Mouse (Mus musculus) heart, adult 9 months (tissue): ENCODE data around the gene Ifit3b.
"Not testable (repeated sequence)": the region's sequence is repeated elsewhere in the genome, so short reads cannot be mapped to it uniquely, and the experiment has no call there.

Experiments used
- DNase-seq, 2 experiments: peaks; one replicate each; pipeline ENCODE4 v3.0.0; 2022; ENCODE audit warnings: low spot score in 2 of 2

The Ifit3b gene

DNA sequence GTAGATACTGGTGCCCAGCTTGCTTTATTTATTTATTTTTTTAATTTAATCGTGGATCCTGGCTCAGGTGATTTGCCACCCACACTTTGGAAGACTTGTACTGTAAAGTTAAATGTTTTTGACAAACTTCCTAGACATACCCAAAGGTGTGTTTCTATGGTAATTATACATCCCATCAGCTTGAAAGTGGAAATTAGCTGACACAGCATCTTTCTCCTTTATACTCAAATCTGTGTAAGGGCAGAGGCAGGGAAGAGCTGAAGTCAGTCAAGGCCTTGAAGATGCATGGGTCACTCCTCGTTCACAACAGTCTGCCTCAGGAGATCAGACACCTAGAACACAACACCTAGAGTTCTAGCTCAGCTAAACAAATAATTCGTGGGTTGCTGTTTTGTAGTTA is 2.3 kb downstream of the Ifit3b start:
- not testable (repeated sequence) for DNase-seq

DNA sequence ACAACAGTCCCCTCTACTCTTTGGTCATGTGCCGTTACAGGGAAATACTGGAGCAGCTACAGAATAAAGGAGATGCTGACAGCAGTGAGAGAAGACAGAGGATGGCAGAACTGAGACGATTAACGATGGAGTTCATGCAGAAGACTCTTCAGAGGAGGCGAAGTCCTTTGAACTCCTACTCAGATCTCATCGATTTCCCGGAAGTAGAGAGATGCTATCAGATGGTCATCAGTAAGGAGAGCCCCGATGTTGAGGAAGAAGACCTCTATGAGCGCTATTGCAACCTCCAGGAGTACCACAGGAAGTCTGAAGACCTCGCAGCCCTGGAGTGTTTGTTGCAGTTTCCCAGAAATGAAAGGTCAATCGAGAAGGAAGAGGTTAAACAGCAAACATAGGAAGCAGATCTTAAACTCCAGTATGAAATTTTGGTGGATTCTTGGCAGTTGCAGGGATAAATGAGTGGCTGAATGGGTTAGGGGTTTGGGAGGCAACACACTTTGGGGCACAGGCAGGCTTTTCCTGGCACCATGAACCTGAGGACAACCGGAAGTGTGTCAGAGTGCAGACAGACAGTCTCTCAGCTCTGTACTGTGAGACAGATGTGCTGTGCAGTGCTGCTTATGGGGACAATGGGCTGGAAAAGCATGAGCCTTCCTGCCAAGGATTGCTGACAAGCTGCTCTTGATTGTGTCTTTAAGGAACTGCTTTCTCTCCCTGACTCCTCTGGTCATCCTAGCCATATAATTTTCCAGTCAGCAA is 4.7 kb downstream of the Ifit3b start:
- not testable (repeated sequence) for DNase-seq

DNA sequence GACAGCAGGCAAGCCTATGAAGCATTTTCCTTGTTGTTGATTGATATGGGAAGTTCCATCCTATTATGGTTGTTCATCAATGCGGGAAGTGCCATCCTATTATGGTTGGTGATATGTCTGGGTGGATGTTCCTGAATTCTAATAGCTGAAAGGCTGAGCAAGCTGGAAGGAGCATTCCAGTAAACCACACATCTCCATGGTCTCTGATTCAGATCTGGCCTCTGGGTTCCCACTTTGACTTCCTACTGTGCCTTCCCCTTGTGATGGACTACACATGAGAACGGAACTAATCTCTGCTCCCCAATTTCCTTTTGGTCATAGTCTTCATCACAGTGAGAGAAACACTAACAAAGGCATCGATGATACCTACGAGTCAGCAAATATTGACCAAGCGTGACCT is 13.1 kb downstream of the Ifit3b start:
- no peak for DNase-seq

DNA sequence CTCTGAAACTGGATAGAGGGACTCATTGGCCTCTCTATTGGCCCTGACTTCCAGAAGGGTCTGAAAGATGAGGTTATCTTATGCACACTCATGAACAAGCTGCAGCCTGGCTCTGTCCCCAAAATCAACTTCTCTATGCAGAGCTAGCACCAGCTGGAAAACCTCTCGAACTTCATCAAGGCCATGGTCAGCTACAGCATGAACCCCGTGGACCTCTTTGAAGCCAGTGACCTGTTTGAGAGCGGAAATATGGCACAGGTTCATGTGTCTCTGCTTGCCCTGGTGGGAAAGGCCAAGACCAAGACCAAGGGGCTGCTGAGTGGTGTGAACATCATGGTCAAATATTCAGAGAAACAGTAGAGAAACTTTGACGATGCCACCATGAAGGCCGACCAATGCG is 16.0 kb downstream of the Ifit3b start:
- DNase-seq: no peak

DNA sequence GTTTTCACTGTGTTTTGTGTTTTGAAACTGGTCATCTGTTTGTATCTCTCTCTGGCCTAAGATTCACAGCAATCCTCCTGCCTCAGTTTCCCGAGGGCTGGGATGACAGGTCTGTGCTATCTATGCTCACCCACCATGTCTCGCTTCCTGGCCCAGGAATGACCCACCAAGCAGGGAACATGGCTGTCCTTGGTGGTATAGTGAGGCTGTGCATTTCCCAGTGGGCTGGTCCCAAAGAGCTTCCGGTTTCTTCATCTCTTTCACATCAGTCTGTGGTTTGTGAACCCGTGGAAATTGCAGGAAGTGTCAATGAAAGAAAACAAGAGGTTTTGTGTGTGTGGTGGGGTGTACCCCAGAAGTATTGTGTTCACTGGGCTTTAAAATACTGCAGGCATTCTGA is 16.9 kb downstream of the Ifit3b start:
- no peak for DNase-seq

DNA sequence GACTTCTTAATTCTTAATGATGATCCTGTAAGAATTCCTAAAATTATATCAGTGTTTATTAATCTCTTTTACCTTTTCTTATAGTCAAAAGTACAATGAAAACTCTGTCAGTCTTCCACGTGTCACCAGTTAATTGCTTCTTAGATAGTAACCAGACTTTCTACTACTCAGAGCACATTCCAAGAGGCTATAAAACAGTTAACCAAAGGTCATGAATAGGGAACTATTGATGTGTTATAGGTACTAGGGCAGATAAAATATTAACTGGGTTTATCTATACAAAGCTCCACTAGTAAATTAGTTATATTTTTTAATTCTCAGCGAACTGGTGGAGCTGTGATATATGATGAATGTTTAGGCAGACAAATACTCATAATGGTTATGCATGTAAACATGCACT is 19.7 kb downstream of the Ifit3b start:
- no peak for DNase-seq

DNA sequence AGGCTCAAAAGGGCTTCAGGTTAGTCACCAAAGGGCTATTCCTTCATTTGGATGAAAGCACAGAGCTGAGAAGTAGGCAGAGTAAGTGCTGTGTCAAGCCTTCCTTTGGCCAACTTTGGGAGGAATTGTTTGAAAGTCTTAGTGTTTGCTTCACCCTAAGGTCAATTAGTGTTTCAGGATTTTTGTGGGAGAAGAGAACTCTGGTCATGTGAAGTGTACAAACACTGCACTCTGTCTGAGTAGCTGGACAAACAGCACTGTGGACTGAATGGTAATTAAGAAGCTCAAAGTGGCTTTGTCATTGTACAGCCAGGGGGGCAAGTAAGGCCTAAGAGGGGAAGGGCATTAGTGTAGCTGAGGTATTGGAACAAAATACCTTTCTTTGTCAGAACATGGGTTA is 23.7 kb downstream of the Ifit3b start:
- DNase-seq: no peak

DNA sequence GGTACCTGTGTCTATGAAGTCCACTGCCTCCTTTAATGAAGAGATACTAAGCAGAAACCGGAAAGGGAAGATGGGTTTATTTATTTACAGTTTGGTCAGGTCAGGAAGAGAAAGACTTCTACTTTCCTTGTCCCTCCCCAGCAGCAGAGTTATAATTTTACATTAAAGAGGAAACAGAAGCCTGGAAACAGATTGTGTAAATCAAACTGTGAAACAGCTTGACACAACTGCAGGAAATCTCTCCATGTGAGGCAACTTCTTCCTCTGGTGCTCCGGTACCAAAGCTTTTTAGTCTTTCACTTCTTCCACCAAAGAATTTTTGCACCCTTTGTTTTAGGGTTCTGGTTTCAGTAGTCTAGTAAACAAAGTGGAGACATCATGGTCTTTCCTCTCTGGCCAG is 25.7 kb downstream of the Ifit3b start:
- DNase-seq: no peak

DNA sequence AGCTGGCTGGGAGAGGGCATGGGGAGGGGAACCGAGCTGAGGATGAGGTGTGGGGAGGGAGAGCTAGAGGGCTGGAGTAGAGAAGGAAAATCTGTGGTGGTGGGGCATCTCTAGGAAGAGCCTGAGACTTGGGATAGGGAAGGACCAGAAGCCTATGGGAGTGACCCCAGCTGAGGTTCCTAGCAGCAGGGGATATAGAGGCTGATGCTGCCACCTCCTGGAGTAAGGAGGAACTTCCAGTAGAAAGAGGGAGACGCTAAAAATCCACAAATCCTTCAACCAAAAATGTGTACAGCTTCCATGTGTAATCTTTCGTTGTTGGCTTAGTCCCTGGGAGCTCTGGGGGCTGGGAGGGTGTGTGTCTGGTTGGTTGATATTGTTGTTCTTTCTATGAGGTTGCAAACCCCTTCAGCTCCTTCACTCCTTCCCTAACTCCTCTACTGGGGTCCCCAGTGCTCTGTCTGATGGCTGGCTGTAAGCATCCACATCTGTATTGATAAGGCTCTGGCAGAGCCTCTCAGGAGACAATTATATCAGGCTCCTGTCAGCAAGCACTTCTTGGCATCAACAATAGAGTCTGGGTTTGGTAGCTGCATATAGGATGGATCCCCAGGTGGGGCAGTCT is 29.3 kb downstream of the Ifit3b start:
- DNase-seq: peak; percentile 59 to 62

DNA sequence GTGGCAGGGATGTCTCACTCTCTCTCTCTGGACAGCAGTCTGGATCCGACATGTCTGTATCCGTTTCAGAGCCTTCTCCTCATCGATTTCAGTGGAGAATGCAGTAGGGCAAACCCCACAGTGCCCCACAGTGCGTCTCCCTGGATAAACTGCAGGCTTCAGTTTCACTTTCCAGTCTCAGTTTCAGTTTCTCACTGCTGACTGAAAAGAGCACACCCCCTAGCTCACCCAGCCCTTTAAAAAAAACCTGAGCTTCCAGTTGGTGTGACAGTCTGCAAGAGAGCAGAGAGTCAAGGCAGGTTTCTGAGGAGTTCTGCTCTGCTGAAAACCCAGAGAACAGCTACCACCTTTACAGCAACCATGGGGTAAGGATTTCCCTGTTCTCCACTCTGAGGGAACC is 32.9 kb downstream of the Ifit3b start, which contains the start of the genes Ifit1bl2 and Ifit1:
Gene Ifit1bl2, minus strand, starts transcription at position 121 of the 400 bp plus-strand sequence.
Gene Ifit1, plus strand, starts transcription at position 249 of the 400 bp plus-strand sequence.
- DNase-seq: peak; percentile 50 to 61

DNA sequence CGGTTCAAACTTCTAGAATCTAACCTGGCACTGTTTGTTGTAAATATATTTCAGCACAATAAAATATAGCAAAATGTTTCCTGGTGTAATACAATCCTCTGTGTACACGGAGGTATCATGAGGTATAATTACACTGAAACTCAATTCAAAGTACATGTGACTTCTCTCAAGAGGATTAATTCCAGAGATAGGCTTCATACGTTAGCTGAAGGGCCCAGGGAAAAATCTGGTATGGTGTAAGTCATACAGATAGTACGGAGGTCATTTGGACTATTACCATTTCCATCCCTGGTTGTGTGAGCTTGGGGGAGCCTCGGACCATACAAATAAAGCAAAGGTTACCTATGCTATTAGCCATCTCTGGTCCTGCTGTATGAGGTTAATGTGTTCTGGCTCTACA is 34.8 kb downstream of the Ifit3b start:
- no peak for DNase-seq

DNA sequence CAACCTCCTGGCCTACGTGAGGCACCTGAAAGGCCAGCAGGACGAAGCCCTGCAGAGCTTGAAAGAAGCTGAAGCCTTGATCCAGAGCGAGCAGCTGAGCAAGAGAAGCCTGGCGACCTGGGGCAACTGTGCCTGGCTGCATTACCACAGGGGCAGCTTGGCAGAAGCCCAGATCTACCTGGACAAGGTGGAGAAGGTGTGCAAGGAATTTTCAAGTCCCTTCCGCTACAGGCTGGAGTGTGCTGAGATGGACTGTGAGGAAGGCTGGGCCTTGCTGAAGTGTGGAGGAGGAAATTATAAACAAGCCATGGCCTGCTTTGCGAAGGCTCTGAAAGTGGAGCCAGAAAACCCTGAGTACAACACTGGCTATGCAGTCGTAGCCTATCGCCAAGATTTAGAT is 39.9 kb downstream of the Ifit3b start:
- not testable (repeated sequence) for DNase-seq

DNA sequence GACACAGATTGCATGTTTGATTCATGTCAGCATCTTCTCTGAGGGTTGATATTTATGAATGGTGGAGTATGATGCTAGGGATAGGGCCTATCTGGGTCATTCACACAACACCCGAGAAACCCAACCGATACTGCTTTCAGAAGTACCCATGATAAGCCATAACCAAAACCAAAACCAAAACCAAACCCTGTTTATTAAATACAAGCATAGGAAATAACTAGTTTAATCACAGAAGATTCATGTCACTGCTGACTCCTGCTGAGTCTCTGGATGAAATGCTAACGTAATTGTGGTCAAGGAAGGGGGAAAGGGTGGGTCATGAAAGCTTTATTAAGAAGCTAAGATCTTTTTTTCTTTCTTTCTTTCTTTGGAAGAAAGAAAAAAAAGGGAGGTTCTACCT is 42.5 kb downstream of the Ifit3b start:
- DNase-seq: no peak

DNA sequence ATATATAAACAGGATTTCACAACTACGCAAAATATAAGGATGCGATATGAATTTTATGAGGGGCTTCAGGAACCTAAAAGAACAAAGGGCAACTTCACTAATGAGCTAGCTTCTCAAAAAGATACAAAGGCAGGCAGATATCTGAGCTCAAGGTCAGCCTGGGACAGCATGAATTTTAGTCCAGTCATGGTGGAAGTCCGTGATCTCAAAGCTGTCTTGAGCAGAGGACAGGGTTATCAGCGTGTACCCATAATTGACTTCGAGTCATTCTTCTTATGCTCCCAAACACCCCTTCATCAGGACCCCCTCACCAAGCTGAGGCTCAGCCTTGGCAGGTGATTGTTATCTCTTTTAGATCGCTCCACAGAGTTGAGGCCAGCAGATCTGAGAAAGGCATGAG is 43.2 kb downstream of the Ifit3b start:
- no peak for DNase-seq

DNA sequence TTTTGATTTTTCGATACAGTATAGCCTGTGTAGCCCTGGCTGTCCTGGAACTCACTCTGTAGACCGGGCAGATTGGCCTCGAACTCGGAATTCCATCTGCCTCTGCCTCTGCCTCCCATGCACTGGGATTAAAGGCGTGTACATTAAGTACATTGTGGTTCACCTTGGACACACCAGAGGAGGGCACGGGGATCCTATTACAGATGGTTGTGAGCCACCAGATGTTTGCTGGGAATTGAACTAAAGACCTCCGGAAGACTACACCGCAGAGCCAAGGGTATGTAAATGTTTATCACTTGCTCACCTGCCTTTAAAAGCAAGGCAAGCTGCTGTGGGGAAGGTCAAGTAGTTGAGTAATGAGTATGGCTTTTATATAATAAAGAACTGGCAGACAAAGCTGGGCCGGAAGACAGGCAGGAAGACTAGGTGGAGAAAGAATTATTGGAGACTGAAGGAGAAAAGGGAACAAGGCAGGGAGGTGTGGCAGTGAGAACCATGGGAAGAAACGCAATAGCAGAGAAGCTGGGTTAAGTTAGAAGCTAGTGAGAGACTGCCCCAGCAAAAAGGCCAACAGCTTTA is 47.5 kb downstream of the Ifit3b start:
- no peak for DNase-seq

DNA sequence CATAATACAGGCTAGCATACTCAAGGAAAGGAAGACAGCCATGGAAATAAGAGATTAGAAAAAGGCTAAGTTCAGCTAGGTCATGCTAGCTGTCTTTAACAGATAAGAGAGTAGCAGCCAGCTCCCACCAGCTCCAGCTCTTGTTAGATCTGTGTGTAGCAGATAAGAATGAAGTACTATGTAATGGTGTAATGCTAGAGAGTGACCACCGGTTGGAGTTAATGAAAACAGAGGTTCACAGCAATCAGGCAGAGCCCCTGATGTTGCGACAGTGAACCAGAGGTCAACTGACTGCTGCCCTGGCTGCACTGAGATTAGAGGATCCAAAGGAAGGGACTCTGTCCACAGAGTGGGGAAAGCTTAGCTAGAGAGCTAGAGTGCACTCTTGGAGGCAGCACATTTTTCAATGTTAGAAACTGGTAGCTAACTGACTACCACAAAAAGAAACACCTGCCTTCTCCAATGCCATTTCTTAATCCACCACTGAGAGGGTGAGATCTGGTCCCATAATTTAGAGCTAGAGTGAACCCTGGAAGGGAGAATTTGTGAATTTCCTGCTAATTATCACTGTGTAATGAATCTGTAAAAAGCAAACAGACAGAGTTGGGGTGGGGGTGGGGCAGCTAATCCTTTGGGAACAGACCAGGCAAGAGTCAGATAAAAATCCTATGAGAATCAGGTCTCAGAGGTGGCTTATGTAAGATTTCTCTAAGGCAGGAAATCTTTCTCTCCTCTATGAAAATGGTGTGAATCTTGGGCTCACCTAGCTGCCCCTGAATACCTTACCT is 48.9 kb downstream of the Ifit3b start:
- DNase-seq: no peak

DNA sequence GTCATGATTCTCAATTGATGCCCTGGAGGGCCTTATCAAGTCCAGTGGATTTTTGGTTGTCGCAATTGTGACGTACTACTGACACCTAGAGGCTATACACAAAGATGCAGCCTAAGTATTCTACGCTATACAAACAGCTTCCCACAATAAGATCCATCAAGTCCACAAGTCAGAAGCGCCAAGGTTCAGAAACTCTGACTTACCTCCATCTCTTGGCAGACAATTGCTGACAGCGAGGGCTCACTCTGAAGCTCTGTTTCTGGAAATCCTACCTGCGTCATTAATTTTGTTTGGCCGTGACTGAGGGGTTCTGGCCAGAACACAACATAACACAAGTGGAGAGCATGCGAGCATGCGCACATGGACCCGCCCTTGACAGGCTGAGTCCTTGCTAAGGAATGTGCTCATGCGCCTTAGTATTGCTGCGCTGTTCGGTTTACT is 54.3 kb downstream of the Ifit3b start:
- DNase-seq: peak; percentile 51 to 78

DNA sequence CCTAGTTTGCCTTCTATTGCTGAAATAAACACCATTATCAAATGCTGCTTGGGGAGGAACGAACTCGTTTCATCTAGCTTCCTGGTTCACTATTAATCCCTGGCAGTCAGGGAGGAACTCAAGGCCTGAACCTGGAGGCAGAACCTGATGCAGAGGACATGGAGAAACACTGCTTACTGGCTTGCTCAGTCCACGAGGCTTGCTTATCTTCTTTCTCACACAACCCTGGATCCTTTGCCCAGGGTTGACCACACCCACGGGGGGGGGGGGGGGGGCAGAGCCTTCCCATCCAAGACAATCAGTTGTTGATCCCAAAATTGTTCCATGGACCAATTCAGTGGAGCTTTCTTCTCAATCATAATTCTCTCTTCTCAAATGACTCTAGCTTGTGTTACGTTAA is 55.0 kb downstream of the Ifit3b start:
- DNase-seq: no peak
